Mouse (Mus musculus) yolk sac, embryonic 10.5 days (tissue): ENCODE results near the gene Pde5a.

Experiments used
- DNase-seq: peaks from one replicate; pipeline ENCODE4 v3.0.0-alpha.2; 2017; ENCODE audit warnings: low spot score

Pde5a gene

GRCm38 (mm10) chr3:122766930-122767329 lies 38.2 kb downstream of the Pde5a start:
- no peak for DNase-seq

- no peak for DNase-seq
Observed at GRCm38 (mm10) chr3:122767841-122768240, 39.1 kb downstream of the Pde5a start.

- DNase-seq: no peak
Observed at GRCm38 (mm10) chr3:122781417-122781816, 52.7 kb downstream of the Pde5a start.

- no peak for DNase-seq
Observed at GRCm38 (mm10) chr3:122784245-122784644, 55.5 kb downstream of the Pde5a start.

- DNase-seq: no peak
Observed at GRCm38 (mm10) chr3:122788314-122788713, 59.6 kb downstream of the Pde5a start.

GRCm38 (mm10) chr3:122789544-122789943 lies 60.8 kb downstream of the Pde5a start:
- no peak for DNase-seq

GRCm38 (mm10) chr3:122800050-122800449 lies 71.3 kb downstream of the Pde5a start:
- DNase-seq: no peak

- no peak for DNase-seq
Observed at GRCm38 (mm10) chr3:122800553-122801435, 72.0 kb downstream of the Pde5a start.

GRCm38 (mm10) chr3:122801436-122802221 lies 72.9 kb downstream of the Pde5a start:
- DNase-seq: no peak

- no peak for DNase-seq
Observed at GRCm38 (mm10) chr3:122807313-122807712, 78.6 kb downstream of the Pde5a start.

- DNase-seq: no peak
Observed at GRCm38 (mm10) chr3:122810090-122810863, 81.5 kb downstream of the Pde5a start.

GRCm38 (mm10) chr3:122810986-122811385 lies 82.2 kb downstream of the Pde5a start:
- DNase-seq: no peak

- no peak for DNase-seq
Observed at GRCm38 (mm10) chr3:122814531-122814930, 85.8 kb downstream of the Pde5a start.

- no peak for DNase-seq
Observed at GRCm38 (mm10) chr3:122818282-122818681, 89.5 kb downstream of the Pde5a start.

GRCm38 (mm10) chr3:122820700-122821099 lies 92.0 kb downstream of the Pde5a start:
- no peak for DNase-seq

GRCm38 (mm10) chr3:122828270-122829058 lies 99.7 kb downstream of the Pde5a start:
- DNase-seq: no peak

- DNase-seq: no peak
Observed at GRCm38 (mm10) chr3:122834519-122834918, 105.8 kb downstream of the Pde5a start.

GRCm38 (mm10) chr3:122835097-122835850 lies 106.5 kb downstream of the Pde5a start:
- DNase-seq: no peak

- no peak for DNase-seq
Observed at GRCm38 (mm10) chr3:122837639-122838038, 108.9 kb downstream of the Pde5a start.

GRCm38 (mm10) chr3:122848410-122849034 lies 119.8 kb downstream of the Pde5a start:
- peak; percentile 18 for DNase-seq
